Mouse (Mus musculus) lung, embryonic 16.5 days (tissue): ENCODE results near the gene Morc2a. TPM values are rescaled to one million over a fixed set of nuclear protein-coding genes. Genes with fewer than 3 reads are reported as not detected.

Experiments
- ATAC-seq: fragments of 200-750 bp; cut with Nextera tagmentation; 2 replicates; pipeline ENCODE4 v1.8.0; 2017; ENCODE audit warnings: low read depth, mild to moderate bottlenecking, moderate library complexity
- H3K27ac ChIP-seq: fragments of 300-500 bp; sonication (generic); 2 replicates; pipeline ENCODE4 v1.5.1; 2014; ENCODE audit warnings: mild to moderate bottlenecking, control low read depth, low read length
- H3K27me3 ChIP-seq: fragments of 300-500 bp; sonication (generic); 2 replicates; pipeline ENCODE4 v1.6.1; 2014; ENCODE audit warnings: low read depth, low read length, mixed read lengths; ENCODE audit not compliant: control insufficient read depth, insufficient read depth
- H3K36me3 ChIP-seq: fragments of 300-500 bp; sonication (generic); 2 replicates; pipeline ENCODE4 v1.6.1; 2014; ENCODE audit warnings: low read length; ENCODE audit not compliant: control insufficient read depth, insufficient read depth
- H3K4me1 ChIP-seq: fragments of 300-500 bp; sonication (generic); replicated peaks from 2 replicates; pipeline ENCODE4 v1.6.1; 2014; ENCODE audit warnings: low read length, mixed read lengths; ENCODE audit not compliant: control insufficient read depth, insufficient read depth
- H3K4me2 ChIP-seq: fragments of 300-500 bp; sonication (generic); 2 replicates; pipeline ENCODE4 v1.6.1; 2014; ENCODE audit warnings: low read depth, low read length, control low read depth
- H3K4me3 ChIP-seq: fragments of 300-500 bp; sonication (generic); 2 replicates; pipeline ENCODE4 v1.5.1; 2014; ENCODE audit warnings: mild to moderate bottlenecking, low read length, control low read depth
- H3K9ac ChIP-seq: fragments of 300-500 bp; sonication (generic); 2 replicates; pipeline ENCODE4 v1.6.1; 2014; ENCODE audit warnings: low read length, control low read depth
- H3K9me3 ChIP-seq: fragments of 300-500 bp; sonication (generic); 2 replicates; pipeline ENCODE4 v1.6.1; 2016; ENCODE audit warnings: low read length; ENCODE audit not compliant: control insufficient read depth
- WGBS: fragments of 180-500 bp; shearing (Covaris S2); extraction: QIAGEN DNeasy Blood & Tissue Kit; methylation state at CpG from one replicate; pipeline ENCODE4 v1.1.7; 2014; 5-methylcytosine and 5-hydroxymethylcytosine counted together
- polyA plus RNA-seq: library from polyadenylated mRNA; unstranded; fragments of >200 nt; fragmentation: Nextera tagmentation; extraction: Ambion mirVana; gene quantifications from 2 replicates; pipeline ENCODE4 v1.2.1, GENCODE M21; 2015

Gene Morc2a
- polyA plus RNA-seq, 1 experiment from 2014 or later = 26.5 TPM

GRCm38 (mm10) chr11:3676423-3676822, 27.4 kb downstream of the Morc2a start:
- Histone ChIP-seq H3K9me3 (no peaks in the 10 kb centered on the region), H3K27me3 (no peaks in the 10 kb centered on the region), H3K4me3 (no peak overlapping the region), H3K9ac (no peak overlapping the region), H3K4me1 (no peaks in the 10 kb centered on the region), H3K36me3 (peaks cover 61% of the 10 kb centered on the region), H3K27ac (peak overlapping the region; percentile 14; the same call in 1 of the 2 replicates), H3K4me2 (no peak overlapping the region)
- WGBS = 79% methylated on average over 5 of the region's 5 CpGs
- ATAC-seq = no peak

GRCm38 (mm10) chr11:3677204-3677603, 28.2 kb downstream of the Morc2a start:
- Histone ChIP-seq H3K4me1 (no peaks in the 10 kb centered on the region), H3K4me3 (no peak overlapping the region), H3K36me3 (peaks cover 61% of the 10 kb centered on the region), H3K27me3 (no peaks in the 10 kb centered on the region), H3K9me3 (no peaks in the 10 kb centered on the region), H3K27ac (peak overlapping the region; percentile 14; the same call in 1 of the 2 replicates), H3K9ac (no peak overlapping the region), H3K4me2 (no peak overlapping the region)
- ATAC-seq = peak; percentile 75
- WGBS = 55% methylated on average over 6 of the region's 6 CpGs

GRCm38 (mm10) chr11:3679771-3680170, 30.8 kb downstream of the Morc2a start:
- Histone ChIP-seq H3K27ac (no peak overlapping the region), H3K36me3 (peaks cover 58% of the 10 kb centered on the region), H3K4me1 (no peaks in the 10 kb centered on the region), H3K4me3 (no peak overlapping the region), H3K27me3 (no peaks in the 10 kb centered on the region), H3K9ac (no peak overlapping the region), H3K9me3 (no peaks in the 10 kb centered on the region), H3K4me2 (no peak overlapping the region)
- 94% methylated on average over 3 of the region's 3 CpGs for WGBS
- ATAC-seq = no peak

GRCm38 (mm10) chr11:3683696-3684095, 34.7 kb downstream of the Morc2a start:
- no peak overlapping the region for H3K4me2 ChIP-seq
- H3K27ac ChIP-seq = no peak overlapping the region
- no peak overlapping the region for H3K9ac ChIP-seq
- peaks cover 59% of the 10 kb centered on the region for H3K36me3 ChIP-seq
- H3K9me3 ChIP-seq = no peaks in the 10 kb centered on the region
- H3K4me3 ChIP-seq = no peak overlapping the region
- no peak for ATAC-seq
- peaks cover 3% of the 10 kb centered on the region; the same call in 1 of the 2 replicates for H3K4me1 ChIP-seq
- H3K27me3 ChIP-seq = no peaks in the 10 kb centered on the region
- WGBS = 95% methylated on average over 11 of the region's 11 CpGs

GRCm38 (mm10) chr11:3684232-3684631, 35.2 kb downstream of the Morc2a start:
- Histone ChIP-seq H3K4me2 (no peak overlapping the region), H3K4me1 (peaks cover 3% of the 10 kb centered on the region; the same call in 1 of the 2 replicates), H3K27ac (no peak overlapping the region), H3K9ac (no peak overlapping the region), H3K4me3 (no peak overlapping the region), H3K27me3 (no peaks in the 10 kb centered on the region), H3K9me3 (no peaks in the 10 kb centered on the region), H3K36me3 (peaks cover 60% of the 10 kb centered on the region)
- no peak for ATAC-seq
- 96% methylated on average over 1 of the region's 1 CpGs for WGBS

- H3K27me3 ChIP-seq = no peaks in the 10 kb centered on the region
- no peak overlapping the region for H3K4me2 ChIP-seq
- H3K4me3 ChIP-seq = no peak overlapping the region
- no peak overlapping the region for H3K9ac ChIP-seq
- no peaks in the 10 kb centered on the region for H3K9me3 ChIP-seq
- peaks cover 3% of the 10 kb centered on the region; the same call in 1 of the 2 replicates for H3K4me1 ChIP-seq
- WGBS = 87% methylated on average over 5 of the region's 5 CpGs
- peaks cover 63% of the 10 kb centered on the region for H3K36me3 ChIP-seq
- no peak for ATAC-seq
- no peak overlapping the region for H3K27ac ChIP-seq
These were observed 35.9 kb downstream of the Morc2a start for GRCm38 (mm10) chr11:3684723-3685430.

- H3K9ac ChIP-seq = no peak overlapping the region
- H3K4me3 ChIP-seq = no peak overlapping the region
- ATAC-seq = no peak
- no peak overlapping the region for H3K4me2 ChIP-seq
- H3K4me1 ChIP-seq = peaks cover 3% of the 10 kb centered on the region; the same call in 1 of the 2 replicates
- H3K36me3 ChIP-seq = peaks cover 59% of the 10 kb centered on the region
- H3K9me3 ChIP-seq = no peaks in the 10 kb centered on the region
- H3K27ac ChIP-seq = no peak overlapping the region
- no peaks in the 10 kb centered on the region for H3K27me3 ChIP-seq
- 91% methylated on average over 8 of the region's 8 CpGs for WGBS
These were observed 36.4 kb downstream of the Morc2a start for GRCm38 (mm10) chr11:3685431-3685830.

- H3K27ac ChIP-seq = no peak overlapping the region
- ATAC-seq = peak; percentile 78
- no peak overlapping the region for H3K4me3 ChIP-seq
- no peak overlapping the region for H3K9ac ChIP-seq
- H3K4me1 ChIP-seq = peaks cover 3% of the 10 kb centered on the region; the same call in 1 of the 2 replicates
- WGBS = 62% methylated on average over 2 of the region's 2 CpGs
- H3K4me2 ChIP-seq = no peak overlapping the region
- no peaks in the 10 kb centered on the region for H3K9me3 ChIP-seq
- H3K27me3 ChIP-seq = no peaks in the 10 kb centered on the region
- H3K36me3 ChIP-seq = peaks cover 57% of the 10 kb centered on the region
These were observed 37.3 kb downstream of the Morc2a start for GRCm38 (mm10) chr11:3686318-3686717.

GRCm38 (mm10) chr11:3686885-3687284, 37.9 kb downstream of the Morc2a start:
- no peak overlapping the region for H3K27ac ChIP-seq
- no peak overlapping the region for H3K9ac ChIP-seq
- 83% methylated on average over 2 of the region's 2 CpGs for WGBS
- H3K4me3 ChIP-seq = no peak overlapping the region
- H3K4me1 ChIP-seq = peaks cover 3% of the 10 kb centered on the region; the same call in 1 of the 2 replicates
- no peaks in the 10 kb centered on the region for H3K27me3 ChIP-seq
- ATAC-seq = no peak
- H3K36me3 ChIP-seq = peaks cover 53% of the 10 kb centered on the region
- H3K9me3 ChIP-seq = no peaks in the 10 kb centered on the region
- H3K4me2 ChIP-seq = no peak overlapping the region
